Mouse (Mus musculus): ENCODE measurements around the gene Gm4744. TPM values are rescaled to one million over a fixed set of nuclear protein-coding genes. Genes with fewer than 3 reads are reported as not detected.
"Not testable (repeated sequence)": the region's sequence is repeated elsewhere in the genome, so short reads cannot be mapped to it uniquely, and the experiment has no call there.

Gene Gm4744
- polyA plus RNA-seq (2015; fragmentation: Nextera tagmentation; extraction: Ambion mirVana): not detected in 2 replicates

DNA sequence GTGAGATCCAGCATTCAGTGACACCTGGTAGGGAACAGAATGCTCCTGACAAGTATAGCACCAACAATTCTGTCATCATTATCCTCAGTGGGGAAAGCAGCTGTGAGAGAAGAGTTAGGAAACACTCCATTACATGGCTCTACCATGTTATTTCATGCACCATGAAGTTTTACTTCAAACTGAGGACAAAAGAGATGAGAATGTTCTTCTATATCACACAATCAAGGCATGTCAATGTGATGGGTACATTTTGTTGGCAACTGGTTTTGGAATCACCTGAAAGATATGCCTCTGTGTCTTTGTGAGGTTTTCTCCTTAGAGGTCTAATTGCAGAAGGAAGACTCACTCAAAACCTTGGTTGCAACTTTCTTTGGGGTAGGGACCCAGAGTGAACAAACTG, at the start of gene Gm4744:
TSS of gene Gm4744 (minus strand) at position 101 of the 400 bp plus-strand sequence.
- no peak within 1 kb of the TSS for H3K9ac ChIP-seq

DNA sequence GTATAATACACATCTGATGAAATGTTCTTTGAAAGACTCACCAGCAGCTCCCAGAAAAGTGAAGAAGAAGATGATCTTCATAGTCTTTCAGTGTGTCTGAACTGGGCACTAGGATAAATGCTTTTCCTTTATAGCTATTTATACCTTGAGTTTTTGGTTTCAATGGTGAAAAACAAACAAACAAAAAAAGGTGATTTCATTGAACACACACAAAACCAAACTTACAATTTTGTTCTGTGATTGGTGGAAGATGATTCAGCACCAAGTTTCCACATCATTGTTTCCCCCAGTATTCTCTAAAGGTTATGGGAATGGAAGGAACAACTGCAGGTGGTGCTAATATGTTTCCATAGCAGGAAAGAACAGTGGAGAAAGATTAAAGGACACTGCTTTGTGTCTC, 47.7 kb upstream of the Gm4744 start, which contains the start of gene Gm2663:
TSS of gene Gm2663 (minus strand) at position 101 of the 400 bp plus-strand sequence.
- H3K36me3 ChIP-seq; ATAC-seq (ENCODE audit: insufficient number of reproducible peaks, low FRiP score, low TSS enrichment, low read depth); H3K9ac ChIP-seq; H3K4me2 ChIP-seq; H3K4me1 ChIP-seq; H3K4me3 ChIP-seq; H3K9me3 ChIP-seq; H3K27me3 ChIP-seq; H3K27ac ChIP-seq: not testable (repeated sequence)

More for the DNA sequence above, at the start of gene Gm4744:
- Histone ChIP-seq H3K27ac (no peak within 1 kb of the TSS), H3K4me2 (no peak within 1 kb of the TSS), H3K27me3 (no peaks in the 10 kb centered on the region), H3K4me3 (no peak within 1 kb of the TSS), H3K36me3 (no peaks in the 10 kb centered on the region), H3K9me3 (no peaks in the 10 kb centered on the region), H3K4me1 (no peaks in the 10 kb centered on the region)
- no peak for ATAC-seq (ENCODE audit: insufficient number of reproducible peaks, low FRiP score, low TSS enrichment, low read depth)

DNA sequence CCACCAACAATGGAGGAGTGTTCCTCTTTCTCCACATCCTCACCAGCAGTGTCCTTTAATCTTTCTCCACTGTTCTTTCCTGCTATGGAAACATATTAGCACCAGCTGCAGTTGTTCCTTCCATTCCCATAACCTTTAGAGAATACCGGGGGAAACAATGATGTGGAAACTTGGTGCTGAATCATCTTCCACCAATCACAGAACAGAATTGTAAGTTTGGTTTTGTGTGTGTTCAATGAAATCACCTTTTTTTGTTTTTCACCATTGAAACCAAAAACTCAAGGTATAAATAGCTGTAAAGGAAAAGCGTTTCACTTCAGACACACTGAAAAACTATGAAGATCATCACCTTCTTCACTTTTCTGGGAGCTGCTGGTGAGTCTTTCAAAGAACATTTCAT, 12.8 kb upstream of the Gm4744 start, which contains the start of gene 1810009J06Rik:
TSS of gene 1810009J06Rik (plus strand) at position 301 of the 400 bp plus-strand sequence.
- not testable (repeated sequence) for H3K9ac ChIP-seq; H3K27me3 ChIP-seq; H3K9me3 ChIP-seq; H3K36me3 ChIP-seq; H3K4me3 ChIP-seq; H3K4me1 ChIP-seq; H3K27ac ChIP-seq; ATAC-seq (ENCODE audit: insufficient number of reproducible peaks, low FRiP score, low TSS enrichment, low read depth); H3K4me2 ChIP-seq
- WGBS: 90% methylated on average over 2 of the region's 2 CpGs

DNA sequence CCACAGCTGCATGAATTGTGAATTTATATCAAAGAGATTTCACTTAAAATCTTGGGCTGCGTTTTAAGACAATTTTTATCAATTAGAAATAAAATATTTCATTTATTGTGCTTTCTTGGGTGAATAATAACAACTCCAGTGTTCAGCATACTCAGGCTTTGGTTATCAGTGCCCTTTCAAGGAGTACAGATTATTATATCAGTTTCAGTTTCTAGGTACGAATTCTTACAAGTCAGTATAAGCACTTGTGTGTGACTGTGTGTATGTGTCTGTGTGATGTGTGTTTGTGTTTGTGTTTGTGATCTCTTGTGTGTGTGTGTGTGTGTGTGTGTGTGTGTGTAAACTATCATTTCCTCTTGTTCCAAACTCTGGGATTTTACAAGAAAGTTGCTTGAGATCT, 2.0 kb upstream of the Gm4744 start:
- Histone ChIP-seq H3K36me3 (no peaks in the 10 kb centered on the region), H3K9ac (no peak overlapping the region), H3K27me3 (no peaks in the 10 kb centered on the region), H3K4me3 (no peak overlapping the region), H3K4me1 (no peaks in the 10 kb centered on the region), H3K9me3 (no peaks in the 10 kb centered on the region), H3K4me2 (no peak overlapping the region), H3K27ac (no peak overlapping the region)
- 52% methylated on average over 2 of the region's 2 CpGs for WGBS
- ATAC-seq (ENCODE audit: insufficient number of reproducible peaks, low FRiP score, low TSS enrichment, low read depth): no peak

DNA sequence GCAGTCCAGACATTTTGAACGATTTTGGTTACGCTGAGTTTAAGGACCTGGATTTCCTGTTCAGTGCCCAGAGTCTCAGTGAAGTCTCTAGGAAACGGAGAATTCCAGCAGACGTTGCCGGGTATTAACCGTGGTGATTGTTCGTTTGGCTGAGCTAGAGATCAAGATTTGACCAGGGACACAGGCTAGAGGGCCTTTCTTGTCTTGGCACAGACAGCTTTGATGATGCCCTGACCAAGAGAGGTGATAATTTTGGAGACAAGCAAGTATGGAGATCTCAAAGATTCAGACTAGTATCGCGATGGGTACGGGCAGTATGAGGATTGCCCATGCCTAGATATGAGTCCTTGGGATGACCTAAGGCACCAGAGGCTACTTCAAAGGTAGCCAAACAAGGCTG, 11.2 kb downstream of the Gm4744 start, which contains the start of gene 1700074P13Rik:
TSS of gene 1700074P13Rik (minus strand) at position 101 of the 400 bp plus-strand sequence.
- H3K4me3 ChIP-seq: no peak within 1 kb of the TSS
- no peak for ATAC-seq (ENCODE audit: insufficient number of reproducible peaks, low FRiP score, low TSS enrichment, low read depth)
- no peaks in the 10 kb centered on the region for H3K36me3 ChIP-seq
- 89% methylated on average over 10 of the region's 10 CpGs for WGBS
- H3K4me1 ChIP-seq: no peaks in the 10 kb centered on the region
- no peak within 1 kb of the TSS for H3K27ac ChIP-seq
- no peaks in the 10 kb centered on the region for H3K9me3 ChIP-seq
- H3K27me3 ChIP-seq: no peaks in the 10 kb centered on the region
- H3K9ac ChIP-seq: no peak within 1 kb of the TSS
- H3K4me2 ChIP-seq: no peak within 1 kb of the TSS

DNA sequence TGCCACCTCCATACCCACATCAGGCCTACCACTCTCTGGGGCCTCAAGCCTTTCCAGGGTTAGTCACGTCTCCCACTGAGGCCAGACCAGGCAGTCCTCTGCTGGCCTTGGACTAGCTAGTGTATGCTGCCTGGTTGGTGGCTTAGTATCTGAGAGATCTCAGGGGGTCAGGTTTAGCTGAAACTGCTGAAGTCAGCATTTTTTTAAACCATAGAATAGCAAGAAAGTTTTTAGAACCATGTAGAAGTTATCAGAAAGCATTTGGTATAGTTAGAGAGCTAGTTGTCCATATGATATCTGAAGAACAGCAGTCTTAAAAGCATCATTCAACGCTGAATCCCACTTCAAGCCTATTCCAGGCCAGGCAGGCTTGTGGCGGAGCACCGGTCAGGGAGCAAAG, 31.7 kb downstream of the Gm4744 start:
- Histone ChIP-seq H3K4me3 (no peak overlapping the region), H3K9ac (no peak overlapping the region), H3K4me1 (no peaks in the 10 kb centered on the region), H3K27ac (no peak overlapping the region), H3K27me3 (no peaks in the 10 kb centered on the region), H3K4me2 (no peak overlapping the region), H3K36me3 (no peaks in the 10 kb centered on the region), H3K9me3 (no peaks in the 10 kb centered on the region)
- no peak for ATAC-seq (ENCODE audit: insufficient number of reproducible peaks, low FRiP score, low TSS enrichment, low read depth)
- 77% methylated on average over 4 of the region's 4 CpGs for WGBS

DNA sequence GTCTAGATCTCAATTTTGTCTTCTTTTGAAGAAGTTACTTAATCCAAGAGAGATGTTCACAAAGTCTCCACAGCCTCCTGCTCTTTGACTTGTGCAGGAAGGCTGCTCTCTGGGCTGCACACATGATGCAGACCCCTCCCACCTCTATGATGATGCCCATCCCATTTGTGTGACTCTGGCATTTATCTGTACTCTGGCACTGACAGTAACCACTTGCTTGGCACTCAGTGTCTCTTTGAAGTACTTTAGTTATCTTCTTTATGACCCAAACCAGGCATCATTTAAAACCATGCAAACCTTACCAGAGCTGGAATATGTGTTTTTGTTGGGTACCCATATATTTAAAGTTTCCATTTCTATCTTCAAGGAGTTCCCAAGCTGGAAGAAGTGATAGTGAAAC, 51.4 kb downstream of the Gm4744 start, which contains the start of gene Prss58:
TSS of gene Prss58 (minus strand) at position 101 of the 400 bp plus-strand sequence.
- H3K27ac ChIP-seq: no peak within 1 kb of the TSS
- H3K9me3 ChIP-seq: no peaks in the 10 kb centered on the region
- no peak within 1 kb of the TSS for H3K4me3 ChIP-seq
- H3K4me2 ChIP-seq: no peak within 1 kb of the TSS
- H3K4me1 ChIP-seq: no peaks in the 10 kb centered on the region
- no peak within 1 kb of the TSS for H3K9ac ChIP-seq
- H3K27me3 ChIP-seq: no peaks in the 10 kb centered on the region
- H3K36me3 ChIP-seq: no peaks in the 10 kb centered on the region
- ATAC-seq (ENCODE audit: insufficient number of reproducible peaks, low FRiP score, low TSS enrichment, low read depth): no peak

Other genes starting within 250 kb of the Gm4744 start
- gene Moxd2, start 64.4 kb downstream of the Gm4744 start, polyA plus RNA-seq (2015; fragmentation: Nextera tagmentation; extraction: Ambion mirVana): not detected in 2 replicates
- gene Prss58, start 51.5 kb downstream of the Gm4744 start, polyA plus RNA-seq (2015; fragmentation: Nextera tagmentation; extraction: Ambion mirVana): not detected in 2 replicates
- gene 1700074P13Rik, start 11.3 kb downstream of the Gm4744 start, polyA plus RNA-seq (2015; fragmentation: Nextera tagmentation; extraction: Ambion mirVana): not detected in 2 replicates
- gene 1810009J06Rik, start 12.9 kb upstream of the Gm4744 start, polyA plus RNA-seq (2015; fragmentation: Nextera tagmentation; extraction: Ambion mirVana): not detected in 2 replicates
- not detected in 2 replicates for gene Gm2663, start 47.6 kb upstream of the Gm4744 start, polyA plus RNA-seq (2015; fragmentation: Nextera tagmentation; extraction: Ambion mirVana)
- not detected in 2 replicates for gene 2210010C04Rik, start 83.6 kb upstream of the Gm4744 start, polyA plus RNA-seq (2015; fragmentation: Nextera tagmentation; extraction: Ambion mirVana)